Mouse (Mus musculus): ENCODE results near the gene Syn3.

- TF ChIP-seq CTCF (conservative IDR thresholded peaks at IDR 0.05; ENCODE audit: insufficient read depth, insufficient read length, low read depth, low read length) (no peak), POLR2A (IDR thresholded peaks at IDR 0.05; ENCODE audit: low read depth, low read length) (no peak)
Measured at GRCm38 (mm10) chr10:86066651-86067050, 432.0 kb downstream of the Syn3 start.
